Mouse (Mus musculus): ENCODE data around the gene Ip6k3. TPM values are rescaled to one million over a fixed set of nuclear protein-coding genes. Genes with fewer than 3 reads are reported as not detected.

Gene Ip6k3
- total RNA-seq, 1 experiment, result 0.27 TPM

GRCm38 (mm10) chr17:27153773-27154193 is 13.8 kb downstream of the Ip6k3 start:
- no peak for TF ChIP-seq ZC3H11A (IDR thresholded peaks at IDR 0.05; ENCODE audit: borderline replicate concordance, low read depth, low read length)
- TF ChIP-seq HCFC1 (IDR thresholded peaks at IDR 0.05; ENCODE audit: borderline replicate concordance, insufficient read depth, low read length), result no peak
- TF ChIP-seq CHD2 (IDR thresholded peaks at IDR 0.05; ENCODE audit: low read depth, low read length), result no peak
- TF ChIP-seq MAFK (IDR thresholded peaks at IDR 0.05; ENCODE audit: insufficient read depth, low read depth, low read length), result no peak
- no peak for TF ChIP-seq ZNF384 (IDR thresholded peaks at IDR 0.05; ENCODE audit: low read depth, low read length)
- H3K9ac ChIP-seq (ENCODE audit: insufficient read depth, low read depth, low read length, poor library complexity, severe bottlenecking), result no peak overlapping the region
- H3K9me3 ChIP-seq (ENCODE audit: control insufficient read depth, insufficient read depth, low read depth, low read length), result no peaks in the 10 kb centered on the region
- DNase-seq (ENCODE audit: low read depth, low spot score), result no peak
- no peak overlapping the region for H3K4me3 ChIP-seq (ENCODE audit: insufficient read depth in 1 of 2, low read depth in 1 of 2, low read length in 2 of 2, poor library complexity in 1 of 2, severe bottlenecking in 1 of 2)
- no peaks in the 10 kb centered on the region for H3K36me3 ChIP-seq (ENCODE audit: control insufficient read depth, insufficient read depth, low read length, poor library complexity, severe bottlenecking)
- peaks cover 0 to 6% of the 10 kb centered on the region in 2 experiments; a peak in 1 of 4 replicates for H3K4me1 ChIP-seq (ENCODE audit: control insufficient read depth in 2 of 2, insufficient read depth in 2 of 2, low read length in 2 of 2, poor library complexity in 1 of 2)
- in situ Hi-C loops (cut with MboI; ENCODE audit: low sequenced_read_pairs in 2 of 2, unreplicated experiment in 2 of 2), result no loop called here
- no peak overlapping the region for H3K27ac ChIP-seq (ENCODE audit: insufficient read depth, low read depth, low read length, poor library complexity, severe bottlenecking)

- Histone ChIP-seq H3K4me3 (ENCODE audit: insufficient read depth in 1 of 2, low read depth in 1 of 2, low read length in 2 of 2, poor library complexity in 1 of 2, severe bottlenecking in 1 of 2) (no peak overlapping the region), H3K36me3 (ENCODE audit: control insufficient read depth, insufficient read depth, low read length, poor library complexity, severe bottlenecking) (no peaks in the 10 kb centered on the region), H3K27ac (ENCODE audit: insufficient read depth, low read depth, low read length, poor library complexity, severe bottlenecking) (no peak overlapping the region), H3K9me3 (ENCODE audit: control insufficient read depth, insufficient read depth, low read depth, low read length) (no peaks in the 10 kb centered on the region), H3K9ac (ENCODE audit: insufficient read depth, low read depth, low read length, poor library complexity, severe bottlenecking) (no peak overlapping the region), H3K4me1 (ENCODE audit: control insufficient read depth in 2 of 2, insufficient read depth in 2 of 2, low read length in 2 of 2, poor library complexity in 1 of 2) (peaks cover 0 to 9% of the 10 kb centered on the region in 2 experiments; a peak in 1 of 4 replicates)
- in situ Hi-C loops (cut with MboI; ENCODE audit: low sequenced_read_pairs in 2 of 2, unreplicated experiment in 2 of 2), result no loop called here
- TF ChIP-seq CHD2 (IDR thresholded peaks at IDR 0.05; ENCODE audit: low read depth, low read length) (no peak), HCFC1 (IDR thresholded peaks at IDR 0.05; ENCODE audit: borderline replicate concordance, insufficient read depth, low read length) (no peak), ZNF384 (IDR thresholded peaks at IDR 0.05; ENCODE audit: low read depth, low read length) (no peak), ZC3H11A (IDR thresholded peaks at IDR 0.05; ENCODE audit: borderline replicate concordance, low read depth, low read length) (no peak), MAFK (IDR thresholded peaks at IDR 0.05; ENCODE audit: insufficient read depth, low read depth, low read length) (no peak)
- no peak for DNase-seq (ENCODE audit: low read depth, low spot score)
These were observed 14.4 kb downstream of the Ip6k3 start for GRCm38 (mm10) chr17:27152976-27153723.

DNA sequence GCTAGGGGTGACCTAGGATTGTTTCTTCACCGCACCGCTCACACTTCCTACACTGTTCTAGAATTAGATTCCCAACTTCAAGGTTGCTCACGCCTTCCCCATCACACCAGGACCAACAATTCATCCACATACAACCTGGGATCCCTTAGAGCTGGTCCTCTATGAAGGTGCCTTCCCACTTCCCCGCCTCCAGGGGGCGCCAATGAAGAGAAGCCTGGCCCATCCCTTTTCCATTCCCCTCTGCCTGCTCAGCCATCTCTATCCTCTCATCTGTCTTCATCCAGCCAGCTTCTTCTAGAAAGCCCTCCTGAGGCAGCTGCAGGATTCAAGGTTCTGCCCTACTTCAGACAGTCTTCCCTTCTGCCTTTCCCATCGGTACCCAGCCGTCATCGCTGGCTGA is 16.2 kb downstream of the Ip6k3 start:
- H3K4me1 ChIP-seq (ENCODE audit: control insufficient read depth in 2 of 2, insufficient read depth in 2 of 2, low read length in 2 of 2, poor library complexity in 1 of 2), result peaks cover 0 to 9% of the 10 kb centered on the region in 2 experiments; a peak in 1 of 4 replicates
- peak; percentile 41 for DNase-seq (ENCODE audit: low read depth, low spot score)
- no peaks in the 10 kb centered on the region for H3K36me3 ChIP-seq (ENCODE audit: control insufficient read depth, insufficient read depth, low read length, poor library complexity, severe bottlenecking)
- no peaks in the 10 kb centered on the region for H3K9me3 ChIP-seq (ENCODE audit: control insufficient read depth, insufficient read depth, low read depth, low read length)
- H3K27ac ChIP-seq (ENCODE audit: insufficient read depth, low read depth, low read length, poor library complexity, severe bottlenecking), result no peak overlapping the region
- H3K4me3 ChIP-seq (ENCODE audit: insufficient read depth in 1 of 2, low read depth in 1 of 2, low read length in 2 of 2, poor library complexity in 1 of 2, severe bottlenecking in 1 of 2), result no peak overlapping the region
- no peak overlapping the region for H3K9ac ChIP-seq (ENCODE audit: insufficient read depth, low read depth, low read length, poor library complexity, severe bottlenecking)
- TF ChIP-seq HCFC1 (IDR thresholded peaks at IDR 0.05; ENCODE audit: borderline replicate concordance, insufficient read depth, low read length) (no peak), CHD2 (IDR thresholded peaks at IDR 0.05; ENCODE audit: low read depth, low read length) (no peak), MAFK (IDR thresholded peaks at IDR 0.05; ENCODE audit: insufficient read depth, low read depth, low read length) (no peak), ZNF384 (IDR thresholded peaks at IDR 0.05; ENCODE audit: low read depth, low read length) (no peak), ZC3H11A (IDR thresholded peaks at IDR 0.05; ENCODE audit: borderline replicate concordance, low read depth, low read length) (0 out of 2 replicates have a peak, but pooled peaks have one; percentile 22)
- in situ Hi-C loops (cut with MboI; ENCODE audit: low sequenced_read_pairs in 2 of 2, unreplicated experiment in 2 of 2), result no loop called here

DNA sequence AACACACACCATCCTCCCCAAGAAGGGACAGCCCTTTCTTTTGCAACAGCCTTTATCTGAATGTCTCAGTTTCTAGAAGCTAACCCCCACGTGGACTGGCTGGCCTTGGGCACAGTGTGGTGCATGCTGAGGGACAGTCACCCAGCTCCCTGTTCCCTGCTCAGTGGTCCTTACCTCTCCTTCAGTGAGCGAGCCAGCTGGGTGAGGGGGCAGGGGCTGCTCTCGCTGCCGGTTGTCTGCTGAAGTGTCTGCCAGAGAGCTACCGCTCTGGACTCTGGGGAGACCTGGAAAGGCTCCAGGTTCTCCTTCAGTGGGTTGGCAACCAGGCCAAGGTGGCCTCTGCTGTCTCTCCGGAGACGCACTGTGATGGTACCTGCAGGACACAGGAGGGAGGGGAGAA is 16.7 kb downstream of the Ip6k3 start:
- H3K9ac ChIP-seq (ENCODE audit: insufficient read depth, low read depth, low read length, poor library complexity, severe bottlenecking), result no peak overlapping the region
- no peak overlapping the region; the same call in 1 of the 2 replicates for H3K27ac ChIP-seq (ENCODE audit: insufficient read depth, low read depth, low read length, poor library complexity, severe bottlenecking)
- no peak overlapping the region for H3K4me3 ChIP-seq (ENCODE audit: insufficient read depth in 1 of 2, low read depth in 1 of 2, low read length in 2 of 2, poor library complexity in 1 of 2, severe bottlenecking in 1 of 2)
- no peak for DNase-seq (ENCODE audit: low read depth, low spot score)
- H3K4me1 ChIP-seq (ENCODE audit: control insufficient read depth in 2 of 2, insufficient read depth in 2 of 2, low read length in 2 of 2, poor library complexity in 1 of 2), result peaks cover 0 to 11% of the 10 kb centered on the region in 2 experiments; a peak in 1 of 4 replicates
- in situ Hi-C loops (cut with MboI; ENCODE audit: low sequenced_read_pairs in 2 of 2, unreplicated experiment in 2 of 2), result no loop called here
- TF ChIP-seq CHD2 (IDR thresholded peaks at IDR 0.05; ENCODE audit: low read depth, low read length) (no peak), ZNF384 (IDR thresholded peaks at IDR 0.05; ENCODE audit: low read depth, low read length) (no peak), ZC3H11A (IDR thresholded peaks at IDR 0.05; ENCODE audit: borderline replicate concordance, low read depth, low read length) (no peak), MAFK (IDR thresholded peaks at IDR 0.05; ENCODE audit: insufficient read depth, low read depth, low read length) (no peak)
- no peaks in the 10 kb centered on the region for H3K9me3 ChIP-seq (ENCODE audit: control insufficient read depth, insufficient read depth, low read depth, low read length)
- no peaks in the 10 kb centered on the region for H3K36me3 ChIP-seq (ENCODE audit: control insufficient read depth, insufficient read depth, low read length, poor library complexity, severe bottlenecking)

Data from ES-E14 (cell line).